Mouse (Mus musculus): Measurements from ENCODE around the gene Abi1. TPM values are rescaled to one million over a fixed set of nuclear protein-coding genes. Genes with fewer than 3 reads are reported as not detected.

The Abi1 gene
- total and polyA plus RNA-seq, 3 experiments, result 31.9 to 69.8 TPM; not detected in 1

- Histone ChIP-seq H3K27me3 (ENCODE audit: control insufficient read depth in 1 of 2, insufficient read depth in 2 of 2, low read length in 2 of 2) (no peaks in the 10 kb centered on the region), H3K9ac (ENCODE audit: control insufficient read depth, low read depth, low read length, poor library complexity, severe bottlenecking) (no peak overlapping the region), H3K4me3 (ENCODE audit: control insufficient read depth in 1 of 2, insufficient read depth in 1 of 2, low read depth in 2 of 2, low read length in 2 of 2) (no peak overlapping the region), H3K4me1 (ENCODE audit: control insufficient read depth in 1 of 2, insufficient read depth in 2 of 2, low read length in 2 of 2) (peaks cover 18 to 20% of the 10 kb centered on the region in 2 experiments), H3K27ac (ENCODE audit: control insufficient read depth, low read depth, low read length) (no peak overlapping the region), H3K79me2 (ENCODE audit: control insufficient read depth, insufficient read depth, low read length, poor library complexity) (no peaks in the 10 kb centered on the region), H3K36me3 (ENCODE audit: control insufficient read depth in 1 of 2, insufficient read depth in 2 of 2, low read length in 2 of 2) (peaks cover 0 to 32% of the 10 kb centered on the region in 2 experiments; a peak in 3 of 4 replicates), H3K9me3 (replicated peaks; ENCODE audit: insufficient read depth, low read length) (no peaks in the 10 kb centered on the region)
- DNase-seq (ENCODE audit: low read depth, low spot score), result no peak
- TF ChIP-seq KAT2A (conservative IDR thresholded peaks at IDR 0.05; ENCODE audit: low read depth, low read length) (no peak), SIN3A (IDR thresholded peaks at IDR 0.05; ENCODE audit: low read length) (no peak), POLR2A (IDR thresholded peaks at IDR 0.05; ENCODE audit: control insufficient read depth in 1 of 2, insufficient read depth in 1 of 2, low read depth in 1 of 2, low read length in 2 of 2, poor library complexity in 1 of 2) (no peak), ZNF384 (IDR thresholded peaks at IDR 0.05; ENCODE audit: low read depth, low read length) (no peak), RAD21 (IDR thresholded peaks at IDR 0.05; ENCODE audit: low read depth, low read length) (no peak), ETS1 (IDR thresholded peaks at IDR 0.05; ENCODE audit: low read depth, low read length) (no peak), MYB (IDR thresholded peaks at IDR 0.05; ENCODE audit: low read depth, low read length) (no peak), MAX (IDR thresholded peaks at IDR 0.05; ENCODE audit: low read length) (no peak), E2F4 (IDR thresholded peaks at IDR 0.05; ENCODE audit: borderline replicate concordance, low read depth, low read length) (no peak), ZMIZ1 (IDR thresholded peaks at IDR 0.05; ENCODE audit: low read depth, low read length) (no peak)
Observed at GRCm38 (mm10) chr2:22954278-22954677, 85.8 kb downstream of the Abi1 start.

GRCm38 (mm10) chr2:22949956-22950355 is 90.1 kb downstream of the Abi1 start:
- TF ChIP-seq EP300 (IDR thresholded peaks at IDR 0.05; ENCODE audit: low read depth in 1 of 2, low read length in 2 of 2), result peak; percentile 27 to 58; a peak in 2 of 4 replicates
- TF ChIP-seq GATA1 (IDR thresholded peaks at IDR 0.05; ENCODE audit: low read depth, low read length), result peak; percentile 47; the same call in 1 of the 2 replicates
- TF ChIP-seq ETS1 (IDR thresholded peaks at IDR 0.05; ENCODE audit: low read depth, low read length), result peak; percentile 36; the same call in 1 of the 2 replicates
- TF ChIP-seq MAFK (IDR thresholded peaks at IDR 0.05; ENCODE audit: borderline replicate concordance, low read depth, low read length), result 0 out of 2 replicates have a peak, but pooled peaks have one; percentile 28
- no peak for TF ChIP-seq MAZ (IDR thresholded peaks at IDR 0.05; ENCODE audit: low read depth, low read length)
- TF ChIP-seq KAT2A (conservative IDR thresholded peaks at IDR 0.05; ENCODE audit: low read depth, low read length), result no peak
- no peak for TF ChIP-seq MYB (IDR thresholded peaks at IDR 0.05; ENCODE audit: low read depth, low read length)
- H3K27me3 ChIP-seq (ENCODE audit: control insufficient read depth in 1 of 2, insufficient read depth in 2 of 2, low read length in 2 of 2), result no peaks in the 10 kb centered on the region
- no peaks in the 10 kb centered on the region for H3K79me2 ChIP-seq (ENCODE audit: control insufficient read depth, insufficient read depth, low read length, poor library complexity)
- H3K27ac ChIP-seq (ENCODE audit: control insufficient read depth, low read depth, low read length), result peak overlapping the region; percentile 54
- DNase-seq (ENCODE audit: low read depth, low spot score), result peak; percentile 66
- peaks cover 6 to 26% of the 10 kb centered on the region in 2 experiments for H3K36me3 ChIP-seq (ENCODE audit: control insufficient read depth in 1 of 2, insufficient read depth in 2 of 2, low read length in 2 of 2)
- H3K9me3 ChIP-seq (replicated peaks; ENCODE audit: insufficient read depth, low read length), result no peaks in the 10 kb centered on the region
- peaks cover 7 to 9% of the 10 kb centered on the region in 2 experiments for H3K4me1 ChIP-seq (ENCODE audit: control insufficient read depth in 1 of 2, insufficient read depth in 2 of 2, low read length in 2 of 2)
- H3K9ac ChIP-seq (ENCODE audit: control insufficient read depth, low read depth, low read length, poor library complexity, severe bottlenecking), result no peak overlapping the region
- H3K4me3 ChIP-seq (ENCODE audit: control insufficient read depth in 1 of 2, insufficient read depth in 1 of 2, low read depth in 2 of 2, low read length in 2 of 2), result no peak overlapping the region; a peak in 1 of 4 replicates

GRCm38 (mm10) chr2:22933556-22933955 is 106.5 kb downstream of the Abi1 start:
- peaks cover 0 to 4% of the 10 kb centered on the region in 2 experiments; a peak in 1 of 4 replicates for H3K4me1 ChIP-seq (ENCODE audit: control insufficient read depth in 1 of 2, insufficient read depth in 2 of 2, low read length in 2 of 2)
- no peak overlapping the region for H3K4me3 ChIP-seq (ENCODE audit: control insufficient read depth in 1 of 2, insufficient read depth in 1 of 2, low read depth in 2 of 2, low read length in 2 of 2)
- H3K27me3 ChIP-seq (ENCODE audit: control insufficient read depth in 1 of 2, insufficient read depth in 2 of 2, low read length in 2 of 2), result no peaks in the 10 kb centered on the region
- no peak overlapping the region for H3K27ac ChIP-seq (ENCODE audit: control insufficient read depth, low read depth, low read length)
- peaks cover 2 to 19% of the 10 kb centered on the region in 2 experiments for H3K36me3 ChIP-seq (ENCODE audit: control insufficient read depth in 1 of 2, insufficient read depth in 2 of 2, low read length in 2 of 2)
- no peak overlapping the region for H3K9ac ChIP-seq (ENCODE audit: control insufficient read depth, low read depth, low read length, poor library complexity, severe bottlenecking)
- DNase-seq (ENCODE audit: low read depth, low spot score), result no peak
- no peaks in the 10 kb centered on the region for H3K79me2 ChIP-seq (ENCODE audit: control insufficient read depth, insufficient read depth, low read length, poor library complexity)
- H3K9me3 ChIP-seq (replicated peaks; ENCODE audit: insufficient read depth, low read length), result no peaks in the 10 kb centered on the region
- TF ChIP-seq USF2 (IDR thresholded peaks at IDR 0.05; ENCODE audit: borderline replicate concordance in 1 of 2, insufficient read depth in 1 of 2, low read depth in 1 of 2, low read length in 2 of 2), result no peak
- peak; percentile 51; the same call in 1 of the 2 replicates for TF ChIP-seq MAFK (IDR thresholded peaks at IDR 0.05; ENCODE audit: borderline replicate concordance, low read depth, low read length)
